Mouse (Mus musculus) MEL (cell line): Measurements from ENCODE around the gene 4931428F04Rik. TPM values are rescaled to one million over a fixed set of nuclear protein-coding genes. Genes with fewer than 3 reads are reported as not detected.

Experiments
- DNase-seq: peaks from one replicate; pipeline ENCODE4 v3.0.0; 2011; ENCODE audit warnings: low read depth, low spot score
- H3K27ac ChIP-seq: 2 replicates; pipeline ENCODE4 v1.5.1; 2012; ENCODE audit warnings: low read depth, mild to moderate bottlenecking, control low read depth, low read length, moderate library complexity; ENCODE audit not compliant: control insufficient read depth
- H3K27me3 ChIP-seq, 2 experiments: fragments of 150-350 bp in 1 of 2; sonication (generic) in 1 of 2; 2 replicates each; pipeline ENCODE4 v1.6.1; 2012; ENCODE audit warnings: low read length in 2 of 2, mild to moderate bottlenecking in 2 of 2, improper control_type of control experiment in 1 of 2, moderate library complexity in 1 of 2; ENCODE audit not compliant: insufficient read depth in 2 of 2, control insufficient read depth in 1 of 2
- H3K36me3 ChIP-seq, 2 experiments: 2 replicates each; pipeline ENCODE4 v1.6.1; 2012 to 2014; ENCODE audit warnings: low read length in 2 of 2, improper control_type of control experiment in 1 of 2, inconsistent platforms in 1 of 2, mild to moderate bottlenecking in 1 of 2; ENCODE audit not compliant: insufficient read depth in 2 of 2, control insufficient read depth in 1 of 2
- H3K4me1 ChIP-seq, 2 experiments: fragments of 150-350 bp in 1 of 2; sonication (generic) in 1 of 2; 2 replicates each; pipeline ENCODE4 v1.6.1; 2012; ENCODE audit warnings: low read length in 2 of 2, improper control_type of control experiment in 1 of 2, mild to moderate bottlenecking in 1 of 2; ENCODE audit not compliant: insufficient read depth in 2 of 2, control insufficient read depth in 1 of 2
- H3K4me3 ChIP-seq, 2 experiments: fragments of 150-350 bp in 1 of 2; sonication (generic) in 1 of 2; 2 replicates each; pipeline ENCODE4 v1.5.1; 2012; ENCODE audit warnings: low read depth in 2 of 2, low read length in 2 of 2, mild to moderate bottlenecking in 2 of 2, moderate library complexity in 2 of 2, control low read depth in 1 of 2, improper control_type of control experiment in 1 of 2; ENCODE audit not compliant: control insufficient read depth in 1 of 2, insufficient read depth in 1 of 2
- H3K79me2 ChIP-seq: 2 replicates; pipeline ENCODE4 v1.6.1; 2012; ENCODE audit warnings: mild to moderate bottlenecking, low read length, moderate library complexity; ENCODE audit not compliant: control insufficient read depth, poor library complexity, insufficient read depth
- H3K9ac ChIP-seq: 2 replicates; pipeline ENCODE4 v1.6.1; 2012; ENCODE audit warnings: low read depth, mild to moderate bottlenecking, control low read depth, low read length, moderate library complexity; ENCODE audit not compliant: control insufficient read depth, poor library complexity, severe bottlenecking
- H3K9me3 ChIP-seq: fragments of 150-350 bp; sonication (generic); replicated peaks from 2 replicates; pipeline ENCODE4 v1.6.1; 2012; ENCODE audit warnings: mild to moderate bottlenecking, low read length, improper control_type of control experiment, moderate library complexity; ENCODE audit not compliant: insufficient read depth
- BHLHE40 ChIP-seq: IDR thresholded peaks from 2 replicates; pipeline ENCODE4 v1.6.1; 2012; ENCODE audit warnings: low read depth, mild to moderate bottlenecking, inconsistent platforms, low read length, improper control_type of control experiment, borderline replicate concordance
- CHD1 ChIP-seq: IDR thresholded peaks from 2 replicates; pipeline ENCODE4 v1.6.1; 2012; ENCODE audit warnings: low read depth, mild to moderate bottlenecking, inconsistent platforms, low read length, improper control_type of control experiment
- CTCF ChIP-seq, 3 experiments: IDR thresholded peaks in 2 of 3; conservative IDR thresholded peaks in 1 of 3; 2 replicates each; pipeline ENCODE4 v1.5.1; 2011 to 2012; ENCODE audit warnings: low read length in 3 of 3, low read depth in 2 of 3, mild to moderate bottlenecking in 2 of 3, improper control_type of control experiment in 1 of 3, inconsistent platforms in 1 of 3, mixed read lengths in 1 of 3, moderate library complexity in 1 of 3; ENCODE audit not compliant: control insufficient read depth in 1 of 3, insufficient read depth in 1 of 3, poor library complexity in 1 of 3, severe bottlenecking in 1 of 3
- ELF1 ChIP-seq: IDR thresholded peaks from 2 replicates; pipeline ENCODE4 v1.6.1; 2014; ENCODE audit warnings: low read depth, mild to moderate bottlenecking, inconsistent platforms, low read length, improper control_type of control experiment, moderate library complexity
- EP300 ChIP-seq, 2 experiments: IDR thresholded peaks; 2 replicates each; pipeline ENCODE4 v1.6.1; 2011; ENCODE audit warnings: improper control_type of control experiment in 2 of 2, low read length in 2 of 2, low read depth in 1 of 2, mild to moderate bottlenecking in 1 of 2
- ETS1 ChIP-seq: IDR thresholded peaks from 2 replicates; pipeline ENCODE4 v1.6.1; 2012; ENCODE audit warnings: low read depth, mild to moderate bottlenecking, inconsistent platforms, low read length, improper control_type of control experiment, moderate library complexity
- GABPA ChIP-seq: IDR thresholded peaks from 2 replicates; pipeline ENCODE4 v1.6.1; 2012; ENCODE audit warnings: low read depth, mild to moderate bottlenecking, inconsistent platforms, low read length, improper control_type of control experiment, moderate library complexity
- HCFC1 ChIP-seq: IDR thresholded peaks from 2 replicates; pipeline ENCODE4 v1.6.1; 2012; ENCODE audit warnings: low read depth, mild to moderate bottlenecking, inconsistent platforms, low read length, improper control_type of control experiment, moderate library complexity
- JUND ChIP-seq: IDR thresholded peaks from 2 replicates; pipeline ENCODE4 v1.6.1; 2011; ENCODE audit warnings: low read depth, mild to moderate bottlenecking, improper control_type of control experiment, low read length
- MAX ChIP-seq: IDR thresholded peaks from 2 replicates; pipeline ENCODE4 v1.6.1; 2011; ENCODE audit warnings: low read length, improper control_type of control experiment
- MEF2A ChIP-seq: IDR thresholded peaks from 2 replicates; pipeline ENCODE4 v1.6.1; 2014; ENCODE audit warnings: low read depth, mild to moderate bottlenecking, inconsistent platforms, low read length, improper control_type of control experiment; ENCODE audit not compliant: poor library complexity, insufficient replicate concordance, severe bottlenecking; ENCODE audit errors: extremely low read depth
- MXI1 ChIP-seq: IDR thresholded peaks from 2 replicates; pipeline ENCODE4 v1.6.1; 2011; ENCODE audit warnings: mild to moderate bottlenecking, low read depth, low read length, improper control_type of control experiment
- MYB ChIP-seq: IDR thresholded peaks from 2 replicates; pipeline ENCODE4 v1.6.1; 2011; ENCODE audit warnings: mild to moderate bottlenecking, low read depth, low read length, improper control_type of control experiment
- MYC ChIP-seq: IDR thresholded peaks from 2 replicates; pipeline ENCODE4 v1.6.1; 2011; ENCODE audit warnings: low read depth, mild to moderate bottlenecking, low read length, improper control_type of control experiment, moderate library complexity
- NELFE ChIP-seq: IDR thresholded peaks from 2 replicates; pipeline ENCODE4 v1.6.1; 2011; ENCODE audit warnings: low read depth, low read length, improper control_type of control experiment
- NRF1 ChIP-seq: IDR thresholded peaks from 2 replicates; pipeline ENCODE4 v1.6.1; 2014; ENCODE audit warnings: low read depth, mild to moderate bottlenecking, inconsistent platforms, low read length, improper control_type of control experiment, moderate library complexity; ENCODE audit not compliant: poor library complexity, insufficient read depth, severe bottlenecking
- POLR2A ChIP-seq, 2 experiments: IDR thresholded peaks; 2 replicates each; pipeline ENCODE4 v1.6.1; 2011 to 2012; ENCODE audit warnings: low read length in 2 of 2, mild to moderate bottlenecking in 2 of 2, control low read depth in 1 of 2, improper control_type of control experiment in 1 of 2, low read depth in 1 of 2, moderate library complexity in 1 of 2; ENCODE audit not compliant: control insufficient read depth in 1 of 2, insufficient read depth in 1 of 2, poor library complexity in 1 of 2
- POLR2AphosphoS2 ChIP-seq: IDR thresholded peaks from 2 replicates; pipeline ENCODE4 v1.6.1; 2011; ENCODE audit warnings: low read length, improper control_type of control experiment
- RAD21 ChIP-seq: IDR thresholded peaks from 2 replicates; pipeline ENCODE4 v1.6.1; 2011; ENCODE audit warnings: mild to moderate bottlenecking, low read depth, low read length, improper control_type of control experiment
- SMC3 ChIP-seq: IDR thresholded peaks from 2 replicates; pipeline ENCODE4 v1.6.1; 2011; ENCODE audit warnings: low read depth, low read length, improper control_type of control experiment
- USF1 ChIP-seq: IDR thresholded peaks from 2 replicates; pipeline ENCODE4 v1.6.1; 2014; ENCODE audit warnings: low read depth, mild to moderate bottlenecking, inconsistent platforms, low read length, improper control_type of control experiment, moderate library complexity
- USF2 ChIP-seq, 2 experiments: IDR thresholded peaks; 2 replicates each; pipeline ENCODE4 v1.6.1; 2011 to 2012; ENCODE audit warnings: improper control_type of control experiment in 2 of 2, low read length in 2 of 2, borderline replicate concordance in 1 of 2, inconsistent platforms in 1 of 2, low read depth in 1 of 2, mild to moderate bottlenecking in 1 of 2; ENCODE audit not compliant: insufficient read depth in 1 of 2
- ZMIZ1 ChIP-seq: IDR thresholded peaks from 2 replicates; pipeline ENCODE4 v1.6.1; 2012; ENCODE audit warnings: low read depth, mild to moderate bottlenecking, inconsistent platforms, low read length, improper control_type of control experiment, moderate library complexity
- ZNF384 ChIP-seq: IDR thresholded peaks from 2 replicates; pipeline ENCODE4 v1.6.1; 2012; ENCODE audit warnings: low read depth, mild to moderate bottlenecking, inconsistent platforms, low read length, improper control_type of control experiment
- polyA plus RNA-seq, 2 experiments: library from polyadenylated mRNA; stranded (reverse) in 1 of 2; unstranded in 1 of 2; fragments of >175 nt in 1 of 2; fragments of >200 nt in 1 of 2; gene quantifications; 2 replicates each; pipeline versions ENCODE4 v1.2.1 to v1.2.4; 2012; ENCODE audit warnings: low replicate concordance in 2 of 2, low read depth in 1 of 2; ENCODE audit not compliant: insufficient read length in 2 of 2, insufficient read depth in 1 of 2, missing spikeins in 1 of 2
- total RNA-seq: library from RNA; depleted of rRNA; stranded (reverse); fragments of 300-350 nt; gene quantifications from 2 replicates; pipeline ENCODE4 v1.2.3, GENCODE M21; 2012

Gene 4931428F04Rik
- total and polyA plus RNA-seq, 3 experiments, result 8.2 to 13.0 TPM; not detected in 1

DNA sequence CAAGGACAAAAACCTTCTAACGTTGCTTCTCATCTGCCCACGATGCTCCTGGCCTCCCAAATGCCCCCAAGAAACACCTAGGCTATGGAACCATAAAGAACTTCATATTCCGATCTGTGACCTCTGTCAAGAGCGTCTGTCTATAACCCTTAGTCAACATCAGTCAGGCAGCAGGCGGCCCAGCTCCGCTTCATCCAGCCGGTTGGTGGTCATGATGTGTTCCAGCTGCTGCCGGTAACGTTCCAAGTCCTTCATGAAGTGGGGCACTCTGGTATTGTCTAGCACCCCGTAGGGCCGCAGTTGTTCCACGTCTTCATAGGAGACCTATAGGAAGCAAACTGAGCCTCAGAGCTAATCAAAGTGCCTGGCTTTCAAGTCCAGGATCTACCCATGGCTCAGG is 7.8 kb downstream of the 4931428F04Rik start:
- H3K9ac ChIP-seq, result no peak overlapping the region

DNA sequence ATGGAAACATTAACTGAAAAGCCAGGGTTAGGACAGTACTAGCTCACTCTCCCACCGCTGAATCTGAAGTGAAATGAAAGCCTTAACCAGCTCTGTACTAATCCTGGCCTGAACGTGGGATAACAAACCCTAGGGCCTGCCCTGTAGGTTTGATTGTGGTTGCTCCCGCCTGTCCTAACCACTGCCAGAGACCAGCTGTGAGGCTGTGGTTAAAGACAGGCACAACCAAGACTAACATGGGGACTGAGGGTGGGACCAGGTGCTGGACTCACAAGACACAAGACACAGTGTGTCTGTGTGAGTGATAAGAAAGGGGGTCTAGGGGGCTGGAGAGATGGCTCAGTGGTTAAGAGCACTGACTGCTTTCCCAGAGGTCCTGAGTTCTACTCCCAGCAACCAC is 9.1 kb downstream of the 4931428F04Rik start:
- Histone ChIP-seq H3K9ac (no peak overlapping the region), H3K9me3 (no peaks in the 10 kb centered on the region), H3K27me3 (no peaks in the 10 kb centered on the region), H3K4me1 (peaks cover 12 to 38% of the 10 kb centered on the region in 2 experiments), H3K27ac (no peak overlapping the region), H3K79me2 (no peaks in the 10 kb centered on the region), H3K36me3 (peaks cover 0 to 27% of the 10 kb centered on the region in 2 experiments; a peak in 2 of 4 replicates), H3K4me3 (no peak overlapping the region)
- no peak for TF ChIP-seq POLR2AphosphoS2
- no peak for TF ChIP-seq ZNF384
- TF ChIP-seq SMC3, result no peak
- DNase-seq, result no peak

More for the DNA sequence above, 7.8 kb downstream of the 4931428F04Rik start:
- no peaks in the 10 kb centered on the region for H3K27me3 ChIP-seq
- DNase-seq, result no peak
- peaks cover 0 to 27% of the 10 kb centered on the region in 2 experiments; a peak in 2 of 4 replicates for H3K36me3 ChIP-seq
- no peaks in the 10 kb centered on the region for H3K9me3 ChIP-seq
- H3K79me2 ChIP-seq, result peaks cover 3% of the 10 kb centered on the region; the same call in 1 of the 2 replicates
- no peak overlapping the region for H3K4me3 ChIP-seq
- peaks cover 12 to 38% of the 10 kb centered on the region in 2 experiments for H3K4me1 ChIP-seq
- no peak for TF ChIP-seq ZNF384
- H3K27ac ChIP-seq, result peak overlapping the region; percentile 68

DNA sequence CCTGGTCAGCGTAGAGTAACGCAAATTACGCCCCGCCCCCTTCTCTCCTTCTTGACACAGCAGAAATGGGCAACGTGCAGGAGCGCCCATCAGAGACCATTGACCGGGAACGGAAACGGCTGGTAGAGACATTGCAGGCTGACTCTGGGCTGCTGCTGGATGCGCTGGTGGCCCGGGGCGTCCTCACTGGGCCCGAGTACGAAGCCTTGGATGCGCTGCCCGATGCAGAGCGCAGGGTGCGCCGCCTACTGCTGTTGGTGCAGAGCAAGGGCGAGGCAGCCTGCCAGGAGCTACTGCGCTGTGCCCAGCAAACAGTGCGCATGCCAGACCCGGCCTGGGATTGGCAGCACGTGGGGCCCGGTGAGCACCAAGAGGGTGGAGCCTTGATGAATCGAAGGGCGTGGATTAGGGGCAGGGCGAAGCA is 10.7 kb downstream of the 4931428F04Rik start:
- H3K27me3 ChIP-seq, result no peaks in the 10 kb centered on the region
- peak overlapping the region; percentile 44 for H3K9ac ChIP-seq
- peaks cover 0 to 27% of the 10 kb centered on the region in 2 experiments; a peak in 2 of 4 replicates for H3K36me3 ChIP-seq
- DNase-seq, result peak; percentile 91
- H3K4me3 ChIP-seq, result peak overlapping the region; percentile 40 to 49
- no peaks in the 10 kb centered on the region for H3K79me2 ChIP-seq
- no peaks in the 10 kb centered on the region for H3K9me3 ChIP-seq
- 0 out of 2 replicates have a peak overlapping the region, but pooled peaks have one; percentile 13 for H3K27ac ChIP-seq
- H3K4me1 ChIP-seq, result peaks cover 12 to 38% of the 10 kb centered on the region in 2 experiments
- TF ChIP-seq ZMIZ1 (no peak), MAX (peak; percentile 93), USF1 (peak; percentile 89), GABPA (no peak), CTCF (IDR thresholded peaks at IDR 0.05 in 2 of 3, conservative IDR thresholded peaks at IDR 0.05 in 1 of 3; ENCODE audit: control insufficient read depth in 1 of 3, insufficient read depth in 1 of 3, low read depth in 2 of 3, low read length in 3 of 3, poor library complexity in 1 of 3, severe bottlenecking in 1 of 3) (peak in 2 of 3 experiments; percentile 34 to 37; a peak in 4 of 6 replicates), ELF1 (no peak), BHLHE40 (peak; percentile 75; the same call in 1 of the 2 replicates), MYB (no peak), HCFC1 (peak; percentile 39; the same call in 1 of the 2 replicates), RAD21 (no peak; the same call in 1 of the 2 replicates), USF2 (IDR thresholded peaks at IDR 0.05; ENCODE audit: borderline replicate concordance in 1 of 2, insufficient read depth in 1 of 2, low read depth in 1 of 2, low read length in 2 of 2) (0 out of 4 replicates have a peak, but pooled peaks of 1 of the 2 experiments have one; percentile 26), POLR2A (IDR thresholded peaks at IDR 0.05; ENCODE audit: control insufficient read depth in 1 of 2, insufficient read depth in 1 of 2, low read depth in 1 of 2, low read length in 2 of 2, poor library complexity in 1 of 2) (peak in 1 of 2 experiments; percentile 72; a peak in 2 of 4 replicates), JUND (no peak), NRF1 (peak; percentile 81), EP300 (IDR thresholded peaks at IDR 0.05; ENCODE audit: low read depth in 1 of 2, low read length in 2 of 2) (no peak), CHD1 (no peak), NELFE (peak; percentile 32; the same call in 1 of the 2 replicates), MXI1 (peak; percentile 94), POLR2AphosphoS2 (0 out of 2 replicates have a peak, but pooled peaks have one; percentile 48), MEF2A (no peak), ETS1 (peak; percentile 23; the same call in 1 of the 2 replicates), MYC (peak; percentile 83; the same call in 1 of the 2 replicates)
